In genomic region chr16:24817381-24817780, GRCm38 (mm10) we compare ENCODE assay signal across 26 mouse cellular contexts.
"Had no signal": no experiment of that assay in that cellular context is flagged by ENCODE, and none has a peak within 500 bp of the region (broad histone marks: within the 10 kb centered on the region; RNA-seq: fewer than 3 reads in every experiment).

No protein-coding gene starts in this region.

- H3K4me2 ChIP-seq: heart, embryonic 12.5 days; hindbrain, embryonic 12.5 days; hindbrain, embryonic 14.5 days; intestine, embryonic 15.5 days; limb, embryonic 12.5 days; liver, embryonic 11.5 days; liver, embryonic 13.5 days; liver, embryonic 15.5 days had no signal

- DNase-seq: gastrocnemius, adult 2 months; gastrocnemius, postnatal 10 days; gastrocnemius, postnatal 25 days; heart, postnatal 10 days; heart, postnatal 4 days; kidney, postnatal 14 days; liver; liver, embryonic 13.5 days; liver, postnatal 0 days had no signal

- H3K9me3 ChIP-seq: heart, embryonic 10.5 days; heart, embryonic 12.5 days; hindbrain, embryonic 10.5 days; hindbrain, embryonic 12.5 days; intestine, embryonic 15.5 days; limb, embryonic 10.5 days; limb, embryonic 12.5 days; liver, embryonic 13.5 days; liver, embryonic 15.5 days had no signal

- ATAC-seq: forebrain, embryonic 16.5 days; hindbrain, embryonic 16.5 days; inflammation-experienced regulatory T-cells, adult 6 months; intestine, embryonic 15.5 days; intestine, postnatal 0 days; liver, postnatal 0 days had no signal

- H3K4me1 ChIP-seq: heart, embryonic 10.5 days; heart, embryonic 12.5 days; intestine, embryonic 15.5 days; limb, embryonic 10.5 days; limb, embryonic 12.5 days; liver, embryonic 13.5 days; liver, embryonic 15.5 days had no signal

- H3K36me3 ChIP-seq: hindbrain, embryonic 10.5 days; hindbrain, embryonic 12.5 days; intestine, embryonic 15.5 days; limb, embryonic 10.5 days; limb, embryonic 12.5 days; liver, embryonic 13.5 days; liver, embryonic 15.5 days had no signal

- H3K27ac ChIP-seq: gastrocnemius, adult 2 months; heart, embryonic 10.5 days; hindbrain, embryonic 10.5 days; hindbrain, embryonic 12.5 days; hindbrain, embryonic 14.5 days; intestine, embryonic 15.5 days; kidney, postnatal 0 days; layer of hippocampus, adult 2 months; left cerebral cortex, adult 2 months; limb, embryonic 10.5 days; limb, embryonic 12.5 days; liver, embryonic 13.5 days; liver, embryonic 15.5 days had no signal

- H3K9ac ChIP-seq: heart, embryonic 12.5 days; hindbrain, embryonic 12.5 days; hindbrain, embryonic 14.5 days; intestine, embryonic 15.5 days; limb, embryonic 12.5 days; liver, embryonic 13.5 days; liver, embryonic 15.5 days; liver, postnatal 0 days had no signal

- H3K4me3 ChIP-seq: gastrocnemius, adult 2 months; heart, embryonic 10.5 days; heart, embryonic 12.5 days; hindbrain, embryonic 10.5 days; hindbrain, embryonic 12.5 days; intestine, embryonic 15.5 days; layer of hippocampus, adult 2 months; left cerebral cortex, adult 2 months; limb, embryonic 10.5 days; limb, embryonic 12.5 days; liver, embryonic 13.5 days; liver, embryonic 15.5 days had no signal

- H3K27me3 ChIP-seq: heart, embryonic 12.5 days; hindbrain, embryonic 12.5 days; intestine, embryonic 15.5 days; limb, embryonic 12.5 days; liver, embryonic 13.5 days; liver, embryonic 15.5 days had no signal
